Mouse (Mus musculus) heart, postnatal 0 days (tissue): Measurements from ENCODE around the gene Ubtf.

ENCODE experiments used
- CTCF ChIP-seq: IDR thresholded peaks from 2 replicates; pipeline ENCODE4 v1.5.1; 2016; ENCODE audit warnings: antibody characterized with exemption, control low read depth, low read depth
- EP300 ChIP-seq: IDR thresholded peaks from 2 replicates; pipeline ENCODE4 v1.6.1; 2016; ENCODE audit warnings: antibody characterized with exemption, low read depth

DNA sequence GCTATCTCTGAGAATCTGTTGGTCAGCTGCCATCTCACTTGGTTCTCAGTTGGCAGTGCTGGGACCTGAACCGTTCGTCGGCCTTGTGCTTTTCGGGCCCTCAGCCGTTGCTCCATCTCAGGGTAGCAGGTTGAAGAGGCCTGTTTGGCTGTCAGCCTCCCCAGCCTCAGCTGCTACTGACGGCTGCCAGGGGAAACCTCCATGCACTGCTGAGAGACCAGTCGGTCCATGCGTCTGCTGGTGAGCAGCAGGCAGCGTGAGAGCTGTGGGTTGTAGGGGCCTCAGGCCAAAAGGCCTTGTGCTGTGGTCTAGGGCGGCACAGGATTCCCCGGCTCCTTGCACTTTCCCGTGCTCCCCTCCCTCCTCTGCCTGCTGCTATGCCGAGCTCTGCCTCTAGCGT is 53.7 kb downstream of the Ubtf start:
- TF ChIP-seq CTCF (no peak), EP300 (no peak)
